Mouse (Mus musculus): ENCODE data around the gene Pde4d. TPM values are rescaled to one million over a fixed set of nuclear protein-coding genes. Genes with fewer than 3 reads are reported as not detected.

Pde4d gene
- total RNA-seq, 2 experiments from 2014 or later = 29.1 to 38.7 TPM

DNA sequence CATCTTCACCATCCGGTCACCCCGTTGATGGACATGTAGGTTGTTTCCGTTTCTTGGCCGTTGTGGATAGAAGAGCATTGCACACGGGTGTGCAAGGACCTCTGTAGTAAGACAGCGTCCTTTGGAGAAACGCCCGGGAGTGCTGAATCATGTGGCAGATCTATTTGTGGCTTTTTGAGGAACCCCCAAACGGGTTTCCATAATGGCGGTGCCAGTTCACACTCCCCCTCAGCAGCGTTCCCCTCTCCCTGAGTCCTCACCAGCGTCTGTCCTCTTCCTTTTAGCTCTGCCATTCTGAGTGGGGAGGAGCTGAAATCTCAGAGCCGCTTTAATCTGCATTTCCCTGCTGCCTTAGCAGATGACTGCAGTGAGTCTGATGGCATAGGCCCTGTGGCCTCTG, 1482.9 kb downstream of the Pde4d start:
- ATAC-seq (replicated peaks; ENCODE audit: poor library complexity) = peak; percentile 70

DNA sequence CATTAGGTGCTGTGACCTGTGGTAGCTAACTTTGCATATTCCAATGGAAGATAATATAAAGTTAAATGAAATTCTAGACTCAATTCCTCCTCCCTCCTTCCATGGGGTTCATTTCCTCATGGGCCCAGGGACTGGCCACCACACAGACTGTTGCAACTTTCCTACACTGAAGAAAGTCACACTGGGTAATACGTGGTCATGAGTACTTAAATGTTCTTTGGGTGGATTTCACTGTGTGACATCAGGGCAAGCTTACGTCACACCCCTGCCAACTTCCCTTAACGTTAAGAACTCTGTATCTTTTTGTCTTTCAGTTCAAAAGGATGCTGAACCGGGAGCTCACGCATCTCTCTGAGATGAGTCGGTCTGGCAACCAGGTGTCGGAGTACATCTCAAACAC, 1483.8 kb downstream of the Pde4d start:
- peak; percentile 92 for ATAC-seq (replicated peaks; ENCODE audit: poor library complexity)

DNA sequence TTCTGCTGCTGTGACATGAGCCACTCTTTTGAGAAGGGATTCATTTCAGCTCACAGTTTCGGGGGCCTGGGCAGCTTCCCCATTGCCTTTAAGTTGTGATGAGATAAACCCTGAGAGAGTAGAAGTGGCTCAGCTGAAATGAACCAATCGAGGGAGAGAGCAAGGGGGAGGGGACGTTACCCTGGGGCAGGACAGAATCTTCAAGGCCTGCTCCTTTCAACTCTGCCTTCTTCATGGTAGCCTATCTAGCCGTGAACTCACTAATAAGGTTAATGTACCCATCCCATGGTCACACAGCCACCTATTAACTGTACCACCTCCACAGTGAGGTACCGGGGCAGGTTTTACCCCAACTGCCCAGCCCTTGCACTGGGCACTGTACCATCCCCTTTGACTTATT, 1487.1 kb downstream of the Pde4d start:
- no peak for ATAC-seq (replicated peaks; ENCODE audit: poor library complexity)

DNA sequence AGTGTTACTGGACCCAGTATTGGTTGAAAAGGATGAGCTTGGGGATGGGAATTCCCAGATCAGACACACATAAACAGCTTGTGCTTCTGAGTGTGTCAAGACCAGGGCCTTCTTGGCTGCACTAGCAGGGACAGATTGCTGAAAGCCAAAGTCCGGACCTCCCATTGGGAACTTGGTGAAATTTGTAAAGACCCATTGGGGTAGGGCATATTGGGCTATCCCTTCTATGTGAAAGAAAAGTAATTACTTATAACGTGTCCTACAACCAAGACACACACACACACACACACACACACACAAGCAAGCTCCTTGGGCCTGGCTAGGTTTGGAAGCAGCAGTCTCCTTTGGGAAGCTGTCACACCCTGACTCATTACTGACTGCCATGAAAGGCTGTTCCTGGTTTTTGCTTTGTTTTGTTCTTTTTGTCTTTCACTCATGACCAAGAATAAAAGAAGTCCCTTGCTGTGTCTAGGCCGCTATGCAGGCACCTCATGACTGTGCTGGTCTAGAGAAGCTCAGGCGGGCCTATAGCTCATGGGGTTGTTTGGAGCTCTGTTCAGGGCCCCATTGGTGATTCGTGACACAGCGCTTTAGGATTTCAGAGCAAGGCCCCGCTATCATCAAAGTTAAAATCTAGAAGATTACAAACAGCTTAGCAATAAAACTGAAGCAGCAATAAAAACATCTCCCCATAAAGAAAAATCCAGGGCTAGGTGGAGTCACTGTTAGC, 1495.2 kb downstream of the Pde4d start:
- ATAC-seq (replicated peaks; ENCODE audit: poor library complexity) = no peak

DNA sequence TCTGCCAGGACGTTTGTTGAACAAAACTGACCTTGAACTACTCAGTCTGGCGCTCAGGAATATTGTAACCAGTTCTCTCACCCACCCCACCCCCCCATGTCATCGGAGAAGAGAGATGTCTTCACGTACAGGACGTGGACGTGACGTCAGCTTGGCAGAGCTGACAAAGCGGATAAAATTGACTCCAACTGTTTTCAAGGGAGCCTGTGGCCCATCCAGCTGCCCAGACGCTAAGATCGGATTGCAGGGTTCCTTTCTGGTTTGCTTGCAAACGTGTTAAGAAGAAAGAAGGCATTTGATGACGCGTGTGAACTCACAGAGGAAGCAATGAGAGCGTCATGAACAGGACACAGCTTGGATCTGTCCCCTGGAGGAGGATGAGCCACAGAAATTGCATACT, 1501.7 kb downstream of the Pde4d start:
- ATAC-seq (replicated peaks; ENCODE audit: poor library complexity) = no peak

DNA sequence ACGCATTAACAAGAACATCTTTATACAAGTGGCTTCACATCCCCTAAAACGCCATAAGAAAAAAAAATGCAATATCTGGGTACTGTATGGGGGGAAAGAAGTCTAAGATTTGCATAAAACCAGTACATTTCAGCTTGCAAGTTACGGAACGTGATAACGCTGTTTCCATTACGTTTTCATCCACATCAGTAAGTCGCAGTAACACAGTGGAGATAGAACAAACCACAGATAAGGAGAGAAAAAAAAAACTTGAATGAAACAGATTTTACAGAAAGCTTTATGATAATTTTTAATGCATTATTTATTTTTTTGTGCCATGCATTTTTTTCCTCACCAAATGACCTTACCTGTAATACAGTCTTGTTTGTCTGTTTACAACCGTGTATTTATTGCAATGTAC, 1504.4 kb downstream of the Pde4d start:
- peak; percentile 31; the same call in 1 of the 2 replicates for ATAC-seq (replicated peaks; ENCODE audit: poor library complexity)

DNA sequence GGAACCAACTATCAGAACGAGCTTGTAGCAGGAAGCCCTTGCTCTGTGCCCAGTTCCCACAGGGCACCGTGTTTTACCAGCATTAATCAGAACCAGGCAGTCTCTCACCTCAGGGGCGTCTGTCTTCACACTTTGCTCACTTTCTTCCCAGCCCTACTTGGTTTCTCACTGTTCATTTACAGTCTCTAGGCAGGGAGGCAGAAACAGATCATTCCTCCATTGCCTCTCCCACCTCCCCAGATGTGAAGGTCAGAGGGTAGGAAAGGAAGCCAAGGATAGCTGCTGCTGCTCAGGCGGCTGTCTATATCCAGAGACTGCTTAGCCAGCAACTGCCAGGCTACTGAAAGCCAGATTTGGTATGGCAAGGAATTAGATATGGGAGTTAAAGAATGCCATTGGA, 1508.2 kb downstream of the Pde4d start:
- no peak for ATAC-seq (replicated peaks; ENCODE audit: poor library complexity)

DNA sequence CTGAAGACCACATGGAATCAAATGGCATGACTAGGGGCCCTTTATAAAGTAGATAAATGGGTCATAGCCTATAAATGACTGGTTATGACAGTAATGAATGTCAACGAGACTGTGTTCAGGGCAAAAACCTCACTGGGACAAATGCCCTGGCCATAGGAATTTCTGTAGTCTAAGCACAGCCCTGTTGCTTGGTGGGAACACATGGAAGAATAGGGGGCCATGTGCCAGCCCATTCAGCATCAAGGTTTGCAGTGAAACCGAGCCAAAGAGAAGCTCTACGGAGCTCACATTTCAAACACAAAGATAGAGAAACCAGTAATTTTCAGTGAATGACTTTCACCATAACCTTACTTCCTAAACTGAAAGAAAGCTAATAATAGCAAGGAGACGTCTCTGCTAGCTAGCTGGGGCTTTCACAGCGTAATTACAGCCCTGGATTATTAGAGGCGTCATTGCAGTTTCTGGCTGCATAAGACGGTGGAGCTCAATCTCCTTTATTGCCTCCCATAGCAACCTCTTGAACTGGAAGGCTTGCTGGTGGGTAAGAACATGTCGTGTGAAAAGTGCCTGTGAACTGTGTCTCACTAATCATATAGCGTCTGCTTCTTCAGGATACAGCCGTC, 1533.2 kb downstream of the Pde4d start:
- no peak for ATAC-seq (replicated peaks; ENCODE audit: poor library complexity)

DNA sequence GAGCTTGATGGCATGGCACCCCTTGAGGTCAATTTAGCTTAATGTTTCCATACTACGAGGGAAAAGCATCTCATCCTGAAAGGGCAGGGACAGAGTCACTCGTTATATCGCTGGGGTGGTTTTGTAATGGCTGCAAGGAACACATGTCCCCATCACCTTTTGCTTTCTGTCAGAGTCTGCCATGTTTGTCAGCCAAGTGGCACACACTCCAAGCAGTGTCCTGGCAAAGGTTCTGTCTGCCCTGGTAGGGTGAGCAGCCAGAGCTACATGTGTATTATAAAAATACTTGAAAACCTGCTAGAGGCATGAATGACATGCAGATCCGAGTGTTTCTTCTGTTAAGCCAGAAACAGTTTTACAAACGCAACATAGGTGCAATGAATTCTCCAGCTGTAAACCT, 1535.7 kb downstream of the Pde4d start:
- ATAC-seq (replicated peaks; ENCODE audit: poor library complexity) = no peak

DNA sequence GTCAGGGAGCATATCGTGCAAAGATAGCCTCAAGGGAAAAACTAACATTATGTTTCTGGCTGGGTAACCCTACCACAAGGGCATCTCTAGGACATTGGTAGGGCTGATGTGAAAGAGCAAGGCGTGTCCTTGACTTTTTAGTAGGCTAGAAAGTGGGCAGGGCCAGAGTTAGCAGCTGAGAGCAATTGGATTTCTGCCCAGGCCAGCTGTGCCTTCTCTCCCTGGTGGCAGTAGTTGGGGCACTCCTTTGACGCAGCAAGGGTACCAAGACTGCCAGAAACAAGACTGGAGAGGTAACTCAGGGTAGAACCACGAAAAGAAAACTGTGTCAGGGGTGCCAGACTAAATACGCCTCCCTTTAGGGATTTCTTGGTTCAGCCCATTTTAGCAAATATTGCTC, 1536.1 kb downstream of the Pde4d start:
- ATAC-seq (replicated peaks; ENCODE audit: poor library complexity) = no peak

DNA sequence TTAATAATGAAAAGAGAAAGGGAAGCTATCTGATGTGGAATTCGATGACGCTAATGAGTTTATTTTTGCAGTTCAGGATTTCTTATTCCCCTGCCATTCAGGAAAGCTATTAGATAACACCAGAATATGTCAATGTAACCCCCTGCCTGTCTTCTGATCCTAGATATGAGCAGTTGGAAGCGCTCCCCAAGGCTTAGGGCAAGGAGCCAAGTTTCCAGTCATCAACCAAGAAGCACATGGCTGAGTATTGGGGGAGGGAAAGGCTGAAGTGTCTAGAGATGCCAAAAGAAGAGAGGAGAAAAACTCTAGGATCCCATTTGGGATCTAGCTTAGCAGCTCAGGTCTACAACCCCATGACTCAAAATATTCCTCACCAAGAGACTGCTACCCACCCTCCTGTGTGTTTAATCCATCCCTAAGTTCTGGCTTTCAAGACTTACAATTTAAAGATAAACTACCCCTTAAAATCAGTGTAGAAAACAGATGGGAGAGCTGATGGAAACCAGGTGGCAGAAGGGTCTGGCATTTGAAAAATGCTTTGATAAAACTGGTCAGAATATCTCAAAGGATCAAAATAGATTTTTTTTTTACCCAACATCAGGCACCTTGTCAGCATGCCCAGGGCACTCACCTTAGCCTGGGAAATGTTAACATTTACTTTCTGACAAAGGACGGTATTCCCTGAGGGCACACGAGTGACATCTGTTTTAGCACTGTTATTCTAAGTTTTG, 1543.2 kb downstream of the Pde4d start:
- ATAC-seq (replicated peaks; ENCODE audit: poor library complexity) = no peak

DNA sequence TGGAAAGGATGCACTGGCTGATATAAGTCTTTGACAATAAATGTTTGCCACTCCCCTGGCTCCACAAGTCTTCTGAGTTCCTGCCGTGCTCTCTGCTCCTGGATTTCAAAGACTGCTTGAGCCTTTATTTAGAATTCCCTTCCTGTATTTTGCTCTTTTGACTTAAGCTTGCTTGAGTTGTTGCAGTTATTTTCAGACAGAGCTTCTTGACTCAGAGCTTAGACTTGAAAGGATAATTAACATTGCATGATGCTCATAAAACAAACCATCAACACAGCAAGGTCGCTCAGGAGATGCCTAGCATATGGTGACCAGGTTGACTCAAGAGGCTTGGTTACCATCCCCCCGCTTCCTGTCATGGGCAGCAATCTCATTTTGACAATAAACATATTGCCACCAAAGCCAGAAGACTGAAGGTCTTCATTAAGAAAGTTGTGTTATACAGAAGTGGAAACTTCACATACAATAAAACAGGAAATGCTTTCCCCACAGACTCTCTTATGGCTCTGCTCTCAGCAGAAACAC, 1544.6 kb downstream of the Pde4d start:
- ATAC-seq (replicated peaks; ENCODE audit: poor library complexity) = no peak

DNA sequence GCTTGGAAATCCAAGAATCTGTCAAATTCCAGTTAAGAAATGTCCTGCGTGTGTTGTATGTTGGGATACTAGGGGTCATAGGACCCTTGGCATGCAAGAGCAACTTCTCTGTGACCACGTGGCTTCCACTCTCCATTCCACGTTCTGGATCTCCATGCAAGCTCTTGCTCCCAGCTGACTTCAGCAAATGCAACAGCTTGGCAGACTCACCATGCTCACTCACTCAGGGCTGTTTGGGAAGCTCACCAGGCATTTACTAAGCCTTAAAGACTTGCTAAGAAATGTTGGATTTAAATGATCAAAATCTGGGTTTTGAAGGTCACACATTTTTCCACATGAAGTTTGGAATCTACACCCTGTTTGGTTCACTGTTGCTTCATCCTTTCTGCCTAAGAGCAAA, 1552.3 kb downstream of the Pde4d start:
- no peak for ATAC-seq (replicated peaks; ENCODE audit: poor library complexity)

Other genes starting within 250 kb of the Pde4d start
- gene Elovl7, start 235.5 kb upstream of the Pde4d start, total RNA-seq (2015) = 4.6 and 5.3 TPM in 2 replicates
- 1.6 and 1.9 TPM in 2 replicates for gene Elovl7, start 235.5 kb upstream of the Pde4d start, total RNA-seq (2017)
- gene Depdc1b, start 133.6 kb upstream of the Pde4d start, total RNA-seq (2015) = 26.4 and 31.0 TPM in 2 replicates
- 22.0 and 28.8 TPM in 2 replicates for gene Depdc1b, start 133.6 kb upstream of the Pde4d start, total RNA-seq (2017)